Mouse (Mus musculus) kidney, postnatal 14 days (tissue): Measurements from ENCODE around the gene Mpst.

ENCODE experiments used
- DNase-seq: peaks from one replicate; pipeline ENCODE4 v3.0.0; 2022; ENCODE audit warnings: mixed read lengths

Gene Mpst

DNA sequence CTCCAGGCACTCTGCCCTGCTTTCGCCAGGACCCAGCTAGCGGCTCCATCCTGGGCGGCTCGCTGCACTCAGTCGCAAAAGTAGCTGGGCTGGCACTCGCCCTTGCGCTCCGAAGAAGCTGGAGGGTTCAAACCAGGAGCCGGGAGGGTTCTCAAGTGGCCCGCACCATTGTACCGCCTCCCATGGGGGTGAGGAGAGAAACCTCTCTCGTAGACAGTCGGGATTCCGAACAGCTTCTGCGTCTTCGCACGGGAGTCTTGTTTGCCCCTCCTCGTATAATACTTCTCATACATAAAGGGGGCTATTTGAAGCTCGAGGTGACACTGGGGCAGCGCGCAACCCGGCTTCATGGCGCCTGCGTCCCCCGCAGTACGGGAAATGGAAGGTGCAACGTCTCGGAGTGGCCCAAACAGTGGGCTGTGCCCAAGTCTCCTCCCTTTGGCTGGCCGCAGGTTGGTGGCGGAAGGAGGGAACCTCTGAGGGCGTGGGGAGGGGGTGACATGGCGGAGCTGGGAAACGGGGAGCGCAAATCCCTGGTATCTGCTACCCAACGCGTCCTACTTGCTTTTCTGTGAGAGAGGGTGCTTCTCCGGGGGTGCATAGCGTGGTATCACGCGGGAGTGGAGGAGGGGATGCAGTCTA lies at the start of gene Mpst:
Gene Mpst, plus strand, starts transcription at position 124 of the 642 bp plus-strand sequence.
- peak; percentile 94 for DNase-seq

DNA sequence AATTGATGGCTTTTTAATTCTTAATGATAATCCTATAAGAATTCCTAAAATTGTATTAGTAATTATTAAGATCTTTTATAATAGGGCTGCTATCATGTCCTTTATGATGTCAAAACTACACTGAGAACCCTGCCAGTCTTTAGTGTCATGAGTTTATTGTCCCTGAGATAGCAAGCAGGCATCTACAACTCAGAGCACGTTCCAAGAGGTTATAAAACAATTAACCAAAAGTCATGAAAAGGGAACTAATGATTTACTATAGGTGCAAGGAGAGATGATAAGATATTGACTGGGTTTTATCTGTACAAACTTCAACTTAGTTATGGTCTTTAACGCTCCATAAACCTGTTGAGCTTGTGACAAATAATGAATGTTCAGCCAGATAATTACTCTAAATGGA lies 40.3 kb upstream of the Mpst start:
- no peak for DNase-seq

- DNase-seq: no peak
These were observed 39.3 kb upstream of the Mpst start for GRCm38 (mm10) chr15:78366875-78367274.

DNA sequence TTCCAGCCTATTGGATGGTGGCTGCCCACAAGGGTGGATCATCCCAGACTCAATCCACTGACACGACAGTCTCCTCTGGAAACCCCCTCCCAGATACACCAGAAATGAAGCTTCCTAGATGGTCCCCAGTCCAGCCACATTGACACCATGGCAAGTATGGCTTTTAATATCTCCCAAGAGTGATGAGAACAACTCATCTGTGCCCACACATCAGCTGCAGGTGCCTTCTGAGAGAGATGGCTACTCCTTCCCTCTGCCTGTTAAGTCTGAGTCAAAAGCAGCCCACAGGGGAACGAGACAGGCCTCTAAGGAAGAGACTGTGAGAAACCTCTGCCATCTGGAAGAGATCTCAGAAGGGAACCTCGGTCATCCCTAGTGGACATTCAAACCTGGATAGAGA lies 38.4 kb upstream of the Mpst start:
- DNase-seq: no peak

DNA sequence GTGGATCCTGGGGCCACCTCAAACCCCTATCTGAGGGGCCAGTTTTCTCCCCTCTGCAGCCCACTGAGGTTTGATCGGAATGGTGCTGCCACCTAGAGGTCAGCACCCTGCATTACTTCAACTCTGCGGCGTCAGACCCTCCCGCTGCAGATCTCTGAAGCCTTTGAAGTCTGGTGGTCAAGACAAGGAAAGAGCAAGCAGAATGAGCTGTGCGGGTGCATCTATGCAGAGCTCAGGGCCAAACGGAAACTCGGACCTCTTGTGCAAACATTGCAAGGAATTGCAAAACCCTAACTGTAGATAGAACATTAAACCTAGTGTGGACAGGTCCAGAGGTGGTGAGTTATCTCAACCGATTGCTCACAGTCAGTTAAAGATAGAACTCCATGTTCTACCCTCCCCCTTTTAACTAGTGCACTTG lies 37.3 kb upstream of the Mpst start:
- DNase-seq: peak; percentile 34

GRCm38 (mm10) chr15:78369641-78370040 lies 36.6 kb upstream of the Mpst start:
- DNase-seq: no peak

GRCm38 (mm10) chr15:78372796-78373195 lies 33.4 kb upstream of the Mpst start:
- no peak for DNase-seq

GRCm38 (mm10) chr15:78374204-78374603 lies 32.0 kb upstream of the Mpst start:
- peak; percentile 19 for DNase-seq

DNA sequence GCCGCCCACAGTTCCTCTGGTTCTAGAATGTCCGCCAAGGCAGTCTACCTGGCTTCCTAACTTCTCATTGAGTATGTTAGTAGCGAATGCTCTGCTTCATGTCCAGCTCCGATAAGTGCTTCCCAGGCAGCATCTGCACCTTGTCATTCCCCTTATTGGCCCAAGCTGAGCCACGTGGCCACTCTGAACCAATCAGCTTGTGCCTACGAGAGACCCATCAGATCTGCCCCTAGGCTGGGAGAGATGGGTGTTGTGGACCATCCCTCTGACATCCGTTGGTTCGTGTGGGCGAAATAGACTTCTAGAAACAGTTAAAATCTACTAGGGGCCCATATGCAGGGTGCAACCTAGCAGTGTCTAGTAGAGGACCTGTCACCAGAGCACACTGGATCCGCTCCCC lies 28.4 kb upstream of the Mpst start:
- DNase-seq: no peak

DNA sequence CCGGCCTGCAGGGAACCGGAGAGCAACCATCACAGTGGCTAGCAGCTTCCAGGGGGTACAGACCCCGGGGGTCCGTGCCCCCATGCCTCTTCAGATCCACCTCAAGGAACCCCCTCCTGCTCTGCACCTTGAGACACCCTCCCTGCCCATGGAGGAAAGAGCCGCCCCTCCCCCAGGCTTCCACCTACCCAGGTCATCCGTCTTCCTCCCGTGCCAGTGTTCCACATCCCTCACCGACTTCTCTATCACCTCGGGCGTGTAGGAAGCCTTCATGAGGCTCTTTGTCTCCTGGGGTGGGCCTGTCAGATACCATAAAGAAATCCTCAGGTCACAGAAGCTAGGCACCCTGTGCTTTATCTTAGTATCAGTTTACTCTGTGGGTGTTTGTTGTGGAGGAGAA lies 27.7 kb upstream of the Mpst start:
- no peak for DNase-seq

GRCm38 (mm10) chr15:78380208-78380607 lies 26.0 kb upstream of the Mpst start:
- DNase-seq: no peak

DNA sequence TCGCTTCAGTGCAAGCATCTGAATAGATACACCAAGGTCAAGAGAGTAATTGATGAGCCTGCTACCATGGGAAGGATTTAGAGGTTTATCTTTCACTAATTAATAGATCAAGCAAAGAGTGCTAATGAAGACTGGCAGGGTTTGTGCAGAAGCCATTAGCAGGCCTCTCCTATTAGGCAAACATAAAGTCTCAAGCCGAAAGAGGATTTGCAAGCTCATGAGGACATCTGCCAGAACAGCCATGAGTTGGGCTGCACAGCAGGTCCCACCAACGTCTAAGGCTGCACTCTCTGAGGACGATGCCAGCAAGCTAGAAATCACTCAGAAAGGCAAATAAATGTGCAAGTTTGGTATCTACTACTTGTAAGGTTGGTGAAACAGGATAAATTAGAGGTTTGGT lies 25.5 kb upstream of the Mpst start:
- DNase-seq: no peak

DNA sequence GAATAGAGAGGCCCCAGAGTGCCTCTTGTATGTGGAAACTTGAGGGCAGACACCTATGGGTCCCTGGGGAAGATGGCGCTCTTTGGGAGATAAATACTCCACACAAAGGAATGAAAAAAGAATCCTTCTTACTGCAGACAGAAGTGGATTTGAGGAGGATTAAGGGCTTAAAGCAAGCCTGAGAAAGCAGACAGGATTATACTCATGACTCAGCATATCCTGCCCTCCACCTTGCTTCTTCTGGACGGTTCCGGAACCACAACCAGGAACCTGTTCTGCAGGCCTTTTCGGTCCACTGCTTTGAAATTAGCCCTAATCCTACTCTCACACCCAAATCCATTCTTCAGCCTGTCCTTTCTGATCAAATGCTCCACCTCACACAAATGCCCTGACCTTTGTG lies 24.1 kb upstream of the Mpst start:
- no peak for DNase-seq

GRCm38 (mm10) chr15:78383450-78384219 lies 22.6 kb upstream of the Mpst start:
- DNase-seq: peak; percentile 77

DNA sequence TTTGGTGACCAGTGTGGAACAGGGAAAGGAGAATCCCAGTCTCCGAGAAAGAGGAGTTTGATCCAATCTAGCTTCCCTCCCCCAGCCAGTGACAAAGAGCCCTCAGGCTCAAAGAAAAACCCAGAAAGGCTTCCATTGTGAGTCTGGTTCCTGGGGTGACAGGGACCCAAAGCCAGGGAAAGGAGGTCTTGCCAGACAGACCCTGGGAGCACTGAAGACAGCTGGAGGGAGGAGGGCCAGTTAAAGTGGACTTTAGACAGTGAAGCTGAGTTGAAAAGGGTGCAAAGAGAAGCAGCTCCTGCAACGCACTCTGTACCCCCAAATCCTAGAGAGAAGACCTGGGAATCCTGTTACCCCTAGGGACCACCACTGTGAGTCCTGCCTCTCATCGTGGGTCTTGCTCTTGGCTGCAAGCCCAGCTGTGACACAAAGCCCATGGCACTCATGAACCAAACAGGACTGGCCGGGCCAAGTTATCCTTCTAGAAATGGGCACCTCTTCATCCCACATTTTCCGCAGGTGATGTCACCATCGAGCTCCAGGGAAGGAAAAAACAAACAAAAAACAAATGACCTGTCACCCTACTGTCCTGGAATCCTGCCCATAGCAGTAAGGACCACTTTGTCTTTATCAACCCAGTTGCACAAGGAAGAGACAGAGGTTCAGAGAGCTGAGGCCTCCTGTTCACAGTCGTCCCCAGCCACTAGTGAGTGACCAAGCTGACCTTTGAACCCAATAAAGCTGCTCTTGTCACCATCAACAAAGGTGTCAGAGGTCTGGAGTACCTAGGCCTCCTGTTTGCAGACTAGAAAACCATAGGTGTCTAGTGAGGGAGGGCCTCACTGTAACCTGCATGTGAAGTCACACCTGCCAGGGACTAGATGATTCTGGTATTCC lies 21.7 kb upstream of the Mpst start:
- DNase-seq: no peak

DNA sequence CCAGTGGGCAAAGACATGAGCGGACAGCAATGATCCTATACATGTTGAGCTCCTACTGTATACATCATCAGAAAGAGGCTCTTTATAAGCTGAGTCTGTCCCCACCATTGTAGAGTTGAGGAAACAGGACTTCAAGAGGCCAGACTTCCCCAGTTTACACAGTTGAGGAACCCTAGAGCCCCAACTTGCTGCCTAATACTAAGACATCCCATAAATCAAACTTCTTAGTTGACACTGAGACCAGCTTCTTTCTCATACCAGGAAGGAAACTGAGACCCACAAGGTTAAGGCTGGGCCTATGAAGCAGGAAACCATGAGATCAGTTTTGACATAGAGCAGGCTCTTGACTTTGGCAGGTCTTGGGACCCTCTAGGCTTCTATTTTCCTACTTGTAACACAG lies 20.7 kb upstream of the Mpst start:
- no peak for DNase-seq

- no peak for DNase-seq
These were observed 15.4 kb upstream of the Mpst start for GRCm38 (mm10) chr15:78390855-78391254.

- peak; percentile 40 for DNase-seq
These were observed 10.7 kb upstream of the Mpst start, which contains the start of gene Tex33 for GRCm38 (mm10) chr15:78395478-78395962. TSS of gene Tex33 (minus strand) at chr15:78395912.

DNA sequence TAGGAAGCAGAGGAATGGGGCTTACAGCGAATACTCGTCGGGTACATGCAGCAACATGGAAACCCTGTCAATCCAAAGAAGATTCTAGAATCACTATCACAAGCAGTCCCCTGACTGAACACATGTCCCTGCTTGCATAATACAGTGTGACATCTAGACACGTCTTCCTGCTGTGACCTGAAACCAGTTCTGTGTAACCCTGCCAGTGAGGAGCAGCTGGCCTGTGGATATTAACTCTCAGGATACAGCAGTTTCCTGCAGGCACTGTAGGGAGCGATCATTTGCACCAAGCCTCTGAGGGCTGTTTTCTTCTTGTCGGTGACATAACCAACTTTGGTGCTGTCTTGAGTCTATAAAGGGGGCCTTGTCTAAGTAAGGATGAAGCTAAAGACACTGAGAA lies 4.9 kb upstream of the Mpst start:
- no peak for DNase-seq

DNA sequence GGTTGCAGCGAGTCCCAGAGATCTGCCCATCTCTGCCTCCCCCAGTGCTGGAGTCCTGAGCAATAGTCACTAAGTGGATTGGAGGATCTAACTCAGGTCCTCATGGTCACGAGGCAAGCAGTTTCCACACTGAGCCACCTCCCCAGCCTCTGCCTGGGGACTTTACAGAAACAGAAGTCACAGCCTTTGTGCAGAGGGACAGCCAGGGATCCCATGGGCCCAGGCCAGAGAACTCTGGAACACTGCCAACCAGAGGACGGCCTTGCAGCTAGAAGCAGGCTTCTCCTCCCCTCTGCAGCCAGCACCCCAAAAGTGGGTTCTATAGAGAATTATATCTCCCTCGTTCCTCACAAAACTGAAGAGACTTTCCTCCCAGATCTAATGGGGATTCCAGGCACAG lies 4.3 kb upstream of the Mpst start:
- peak; percentile 83 for DNase-seq

DNA sequence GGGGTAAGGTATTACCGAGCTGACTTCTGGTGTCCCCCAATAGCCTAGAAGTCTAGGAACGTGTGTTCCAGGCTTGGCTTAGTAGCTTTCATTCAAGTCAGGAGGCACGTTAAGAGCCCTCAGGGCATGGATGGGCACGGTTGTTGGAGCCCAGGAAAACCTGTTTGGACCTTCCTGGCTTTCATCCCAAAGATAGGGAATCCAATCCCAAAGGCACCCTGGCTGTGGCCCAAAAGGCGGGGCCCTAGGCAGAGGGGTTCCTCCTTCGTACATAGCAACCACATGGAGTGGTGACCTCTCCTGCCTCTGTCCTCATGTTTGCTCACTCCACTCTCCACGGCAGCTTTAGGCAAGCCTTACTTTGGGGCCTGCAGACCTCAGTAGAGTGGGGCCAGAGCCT lies 3.8 kb upstream of the Mpst start:
- peak; percentile 59 for DNase-seq

GRCm38 (mm10) chr15:78403301-78403741 lies 2.9 kb upstream of the Mpst start:
- DNase-seq: peak; percentile 87

- DNase-seq: peak; percentile 85
These were observed 2.3 kb upstream of the Mpst start for GRCm38 (mm10) chr15:78403896-78404295.
